Mouse (Mus musculus) liver, adult 2 months (tissue): ENCODE measurements at regions not wholly inside any gene's neighbourhood (a gene's known extent, or its start where the extent isn't known, plus 50 kb on each side); places are given as distances from the start of the nearest gene placed in this dataset.

ENCODE experiments used
- CTCF ChIP-seq: fragments of 200-500 bp; IDR thresholded peaks from 2 replicates; pipeline ENCODE4 v1.5.1; 2011; ENCODE audit warnings: low read depth, low read length, control low read depth
- POLR2A ChIP-seq: fragments of 200-500 bp; IDR thresholded peaks from 2 replicates; pipeline ENCODE4 v1.6.1; 2011; ENCODE audit warnings: low read length, control low read depth; ENCODE audit not compliant: insufficient read depth; ENCODE audit errors: extremely low read depth

DNA sequence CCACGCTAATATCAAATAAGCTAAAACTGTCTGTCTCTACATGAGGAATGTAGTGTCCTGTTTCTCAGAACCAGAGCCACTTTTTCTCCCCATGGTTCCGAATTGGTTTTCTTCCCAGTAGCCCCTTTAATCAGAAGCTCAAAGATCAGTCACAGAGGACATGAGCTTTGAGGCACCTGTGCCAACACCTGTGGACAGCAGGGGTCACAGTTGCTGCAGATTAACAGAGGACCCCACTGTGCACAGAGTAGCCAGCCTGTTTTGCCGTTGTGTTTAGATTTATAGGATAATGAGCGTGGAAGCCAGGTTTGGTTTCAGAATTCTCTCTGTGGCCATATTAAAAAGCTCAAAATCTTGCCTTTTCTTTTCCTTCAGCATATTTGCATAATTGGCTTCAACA is 380.2 kb downstream of the Ipmk start:
- TF ChIP-seq CTCF, result no peak
- TF ChIP-seq POLR2A, result no peak
